Mouse (Mus musculus) limb, embryonic 12.5 days (tissue): ENCODE results near the gene Ccdc33. TPM values are rescaled to one million over a fixed set of nuclear protein-coding genes. Genes with fewer than 3 reads are reported as not detected.
A peak's percentile ranks its signal among the peaks of the same experiment; 100 is the strongest.

Source experiments
- ATAC-seq: fragments of 200-750 bp; cut with Nextera tagmentation; 2 replicates; pipeline ENCODE4 v1.8.0; 2017; ENCODE audit warnings: low read depth, moderate TSS enrichment; ENCODE audit not compliant: insufficient number of reproducible peaks, insufficient read depth, low FRiP score, low TSS enrichment
- H3K27ac ChIP-seq: fragments of 300-500 bp; sonication (generic); 2 replicates; pipeline ENCODE4 v1.5.1; 2016; ENCODE audit warnings: mild to moderate bottlenecking, moderate library complexity
- H3K27me3 ChIP-seq: fragments of 300-500 bp; sonication (generic); 2 replicates; pipeline ENCODE4 v1.6.1; 2016; ENCODE audit warnings: mild to moderate bottlenecking, moderate library complexity
- H3K36me3 ChIP-seq: fragments of 300-500 bp; sonication (generic); 2 replicates; pipeline ENCODE4 v1.6.1; 2016; ENCODE audit warnings: mild to moderate bottlenecking, moderate library complexity
- H3K4me1 ChIP-seq: fragments of 300-500 bp; sonication (generic); replicated peaks from 2 replicates; pipeline ENCODE4 v1.6.1; 2016
- H3K4me2 ChIP-seq: fragments of 300-500 bp; sonication (generic); 2 replicates; pipeline ENCODE4 v1.6.1; 2016; ENCODE audit warnings: mild to moderate bottlenecking, moderate library complexity
- H3K4me3 ChIP-seq: fragments of 300-500 bp; sonication (generic); replicated peaks from 2 replicates; pipeline ENCODE4 v1.5.1; 2016; ENCODE audit warnings: mild to moderate bottlenecking
- H3K9ac ChIP-seq: fragments of 300-500 bp; sonication (generic); replicated peaks from 2 replicates; pipeline ENCODE4 v1.6.1; 2016; ENCODE audit warnings: mild to moderate bottlenecking, moderate library complexity
- H3K9me3 ChIP-seq: fragments of 300-500 bp; sonication (generic); 2 replicates; pipeline ENCODE4 v1.6.1; 2016; ENCODE audit warnings: mild to moderate bottlenecking, moderate library complexity
- WGBS: fragments of 180-500 bp; shearing (Covaris S2); methylation state at CpG from one replicate; pipeline ENCODE4 v1.1.7; 2016; 5-methylcytosine and 5-hydroxymethylcytosine counted together
- polyA plus RNA-seq: library from polyadenylated mRNA; unstranded; fragments of >200 nt; fragmentation: Nextera tagmentation; extraction: Ambion mirVana; gene quantifications from 2 replicates; pipeline ENCODE4 v1.2.1, GENCODE M21; 2016

Gene Ccdc33
- polyA plus RNA-seq, 1 experiment from 2014 or later: 0.19 TPM

- Histone ChIP-seq H3K4me3 (no peak overlapping the region), H3K27me3 (peaks cover 14% of the 10 kb centered on the region), H3K9ac (no peak overlapping the region), H3K36me3 (no peaks in the 10 kb centered on the region), H3K4me2 (no peak overlapping the region), H3K4me1 (no peaks in the 10 kb centered on the region), H3K9me3 (no peaks in the 10 kb centered on the region), H3K27ac (no peak overlapping the region)
- WGBS: 84% methylated on average over 6 of the region's 6 CpGs
- ATAC-seq: no peak
Observed at GRCm38 (mm10) chr9:58029635-58030034, 89.0 kb downstream of the Ccdc33 start.

- no peak for ATAC-seq
- no peak overlapping the region for H3K27ac ChIP-seq
- H3K4me3 ChIP-seq: no peak overlapping the region
- 71% methylated on average over 5 of the region's 5 CpGs for WGBS
- H3K36me3 ChIP-seq: no peaks in the 10 kb centered on the region
- H3K4me2 ChIP-seq: no peak overlapping the region
- H3K4me1 ChIP-seq: no peaks in the 10 kb centered on the region
- no peak overlapping the region for H3K9ac ChIP-seq
- H3K27me3 ChIP-seq: peaks cover 13% of the 10 kb centered on the region
- no peaks in the 10 kb centered on the region for H3K9me3 ChIP-seq
Observed at GRCm38 (mm10) chr9:58028841-58029240, 89.8 kb downstream of the Ccdc33 start.

GRCm38 (mm10) chr9:58027426-58028180 is 91.0 kb downstream of the Ccdc33 start:
- H3K4me1 ChIP-seq: no peaks in the 10 kb centered on the region
- H3K4me3 ChIP-seq: no peak overlapping the region
- WGBS: 38% methylated on average over 2 of the region's 2 CpGs
- no peaks in the 10 kb centered on the region for H3K36me3 ChIP-seq
- H3K4me2 ChIP-seq: no peak overlapping the region
- H3K27ac ChIP-seq: no peak overlapping the region
- no peak overlapping the region for H3K9ac ChIP-seq
- H3K27me3 ChIP-seq: peaks cover 9% of the 10 kb centered on the region
- no peaks in the 10 kb centered on the region for H3K9me3 ChIP-seq
- ATAC-seq: no peak

- no peak overlapping the region for H3K27ac ChIP-seq
- peaks cover 7% of the 10 kb centered on the region for H3K27me3 ChIP-seq
- WGBS: 88% methylated on average over 9 of the region's 9 CpGs
- no peak overlapping the region for H3K4me2 ChIP-seq
- H3K9me3 ChIP-seq: no peaks in the 10 kb centered on the region
- H3K4me3 ChIP-seq: no peak overlapping the region
- no peak overlapping the region for H3K9ac ChIP-seq
- ATAC-seq: no peak
- H3K4me1 ChIP-seq: no peaks in the 10 kb centered on the region
- H3K36me3 ChIP-seq: no peaks in the 10 kb centered on the region
Observed at GRCm38 (mm10) chr9:58025995-58026394, 92.6 kb downstream of the Ccdc33 start.

- ATAC-seq: no peak
Observed at GRCm38 (mm10) chr9:58018385-58018784, 100.2 kb downstream of the Ccdc33 start.

GRCm38 (mm10) chr9:58016962-58017361 is 101.7 kb downstream of the Ccdc33 start:
- Histone ChIP-seq H3K27ac (no peak overlapping the region), H3K9ac (no peak overlapping the region), H3K27me3 (peaks cover 18% of the 10 kb centered on the region; the same call in 1 of the 2 replicates), H3K4me3 (no peak overlapping the region), H3K4me2 (no peak overlapping the region), H3K9me3 (no peaks in the 10 kb centered on the region), H3K36me3 (no peaks in the 10 kb centered on the region), H3K4me1 (no peaks in the 10 kb centered on the region)
- 64% methylated on average over 3 of the region's 3 CpGs for WGBS
- ATAC-seq: no peak

More at GRCm38 (mm10) chr9:58018385-58018784, 100.2 kb downstream of the Ccdc33 start:
- no peaks in the 10 kb centered on the region for H3K4me1 ChIP-seq
- H3K27ac ChIP-seq: no peak overlapping the region
- H3K27me3 ChIP-seq: peaks cover 18% of the 10 kb centered on the region; the same call in 1 of the 2 replicates
- H3K36me3 ChIP-seq: no peaks in the 10 kb centered on the region
- H3K4me2 ChIP-seq: no peak overlapping the region
- WGBS: 85% methylated on average over 5 of the region's 5 CpGs
- H3K4me3 ChIP-seq: no peak overlapping the region
- no peaks in the 10 kb centered on the region for H3K9me3 ChIP-seq
- no peak overlapping the region for H3K9ac ChIP-seq

GRCm38 (mm10) chr9:58015856-58016255 is 102.8 kb downstream of the Ccdc33 start:
- no peak overlapping the region for H3K9ac ChIP-seq
- 84% methylated on average over 6 of the region's 6 CpGs for WGBS
- no peaks in the 10 kb centered on the region for H3K36me3 ChIP-seq
- no peak overlapping the region for H3K4me2 ChIP-seq
- no peaks in the 10 kb centered on the region for H3K9me3 ChIP-seq
- H3K4me1 ChIP-seq: peaks cover 7% of the 10 kb centered on the region
- H3K4me3 ChIP-seq: no peak overlapping the region
- no peak for ATAC-seq
- no peak overlapping the region for H3K27ac ChIP-seq
- H3K27me3 ChIP-seq: peaks cover 13% of the 10 kb centered on the region; the same call in 1 of the 2 replicates

GRCm38 (mm10) chr9:58014393-58015160 is 104.0 kb downstream of the Ccdc33 start:
- Histone ChIP-seq H3K9me3 (no peaks in the 10 kb centered on the region), H3K4me1 (peaks cover 8% of the 10 kb centered on the region), H3K27me3 (peaks cover 9% of the 10 kb centered on the region; the same call in 1 of the 2 replicates), H3K36me3 (no peaks in the 10 kb centered on the region), H3K9ac (no peak overlapping the region), H3K4me3 (no peak overlapping the region), H3K4me2 (no peak overlapping the region), H3K27ac (no peak overlapping the region)
- ATAC-seq: no peak
- 59% methylated on average over 8 of the region's 8 CpGs for WGBS

GRCm38 (mm10) chr9:58012935-58013334 is 105.7 kb downstream of the Ccdc33 start:
- Histone ChIP-seq H3K27ac (no peak overlapping the region), H3K4me2 (no peak overlapping the region), H3K36me3 (no peaks in the 10 kb centered on the region), H3K9ac (no peak overlapping the region), H3K9me3 (no peaks in the 10 kb centered on the region), H3K4me1 (peaks cover 11% of the 10 kb centered on the region), H3K4me3 (no peak overlapping the region), H3K27me3 (peaks cover 9% of the 10 kb centered on the region; the same call in 1 of the 2 replicates)
- ATAC-seq: no peak
- 16% methylated on average over 2 of the region's 2 CpGs for WGBS

- 81% methylated on average over 2 of the region's 2 CpGs for WGBS
- Histone ChIP-seq H3K4me3 (no peak overlapping the region), H3K4me1 (peaks cover 11% of the 10 kb centered on the region), H3K27me3 (peaks cover 9% of the 10 kb centered on the region; the same call in 1 of the 2 replicates), H3K27ac (no peak overlapping the region), H3K9me3 (no peaks in the 10 kb centered on the region), H3K9ac (no peak overlapping the region), H3K4me2 (no peak overlapping the region), H3K36me3 (no peaks in the 10 kb centered on the region)
- no peak for ATAC-seq
Observed at GRCm38 (mm10) chr9:58012486-58012885, 106.1 kb downstream of the Ccdc33 start.

GRCm38 (mm10) chr9:58011552-58011951 is 107.1 kb downstream of the Ccdc33 start:
- Histone ChIP-seq H3K4me3 (no peak overlapping the region), H3K27me3 (peaks cover 9% of the 10 kb centered on the region; the same call in 1 of the 2 replicates), H3K27ac (no peak overlapping the region), H3K9ac (no peak overlapping the region), H3K9me3 (no peaks in the 10 kb centered on the region), H3K4me1 (peaks cover 11% of the 10 kb centered on the region), H3K4me2 (peak overlapping the region; percentile 31; the same call in 1 of the 2 replicates), H3K36me3 (no peaks in the 10 kb centered on the region)
- no peak for ATAC-seq
- WGBS: 71% methylated on average over 8 of the region's 8 CpGs
